Mouse (Mus musculus) cerebellum, adult 11-12 months (tissue): ENCODE measurements at regions not wholly inside any gene's neighbourhood (a gene's known extent, or its start where the extent isn't known, plus 50 kb on each side); places are given as distances from the start of the nearest gene placed in this dataset.

Experiments used
- DNase-seq: peaks from one replicate; pipeline ENCODE4 v3.0.0; 2022

- no peak for DNase-seq
Observed at GRCm38 (mm10) chr13:31421556-31421955, 134.4 kb upstream of the Foxq1 start.

- DNase-seq: no peak
Observed at GRCm38 (mm10) chr13:31423599-31423998, 132.3 kb upstream of the Foxq1 start.

- no peak for DNase-seq
Observed at GRCm38 (mm10) chr13:31425825-31426500, 130.0 kb upstream of the Foxq1 start.

GRCm38 (mm10) chr13:31436434-31436833 lies 119.5 kb upstream of the Foxq1 start:
- no peak for DNase-seq

GRCm38 (mm10) chr13:31439761-31440627 lies 115.9 kb upstream of the Foxq1 start:
- DNase-seq: peak; percentile 14

GRCm38 (mm10) chr13:31458883-31459282 lies 97.1 kb upstream of the Foxq1 start:
- DNase-seq: no peak

- DNase-seq: no peak
Observed at GRCm38 (mm10) chr13:31465141-31465540, 90.8 kb upstream of the Foxq1 start.

- DNase-seq: no peak
Observed at GRCm38 (mm10) chr13:31465711-31466110, 90.2 kb upstream of the Foxq1 start.

GRCm38 (mm10) chr13:31468131-31468530 lies 87.8 kb upstream of the Foxq1 start:
- DNase-seq: no peak

GRCm38 (mm10) chr13:31468983-31469382 lies 87.0 kb upstream of the Foxq1 start:
- no peak for DNase-seq

GRCm38 (mm10) chr13:31472366-31472765 lies 83.6 kb upstream of the Foxq1 start:
- DNase-seq: no peak

- no peak for DNase-seq
Observed at GRCm38 (mm10) chr13:31472804-31473203, 83.1 kb upstream of the Foxq1 start.

- no peak for DNase-seq
Observed at GRCm38 (mm10) chr13:31473275-31473674, 82.7 kb upstream of the Foxq1 start.

GRCm38 (mm10) chr13:31475845-31476244 lies 80.1 kb upstream of the Foxq1 start:
- no peak for DNase-seq

- DNase-seq: no peak
Observed at GRCm38 (mm10) chr13:31477171-31477867, 78.6 kb upstream of the Foxq1 start.

- no peak for DNase-seq
Observed at GRCm38 (mm10) chr13:31481105-31481844, 74.7 kb upstream of the Foxq1 start.

- DNase-seq: no peak
Observed at GRCm38 (mm10) chr13:31486373-31486772, 69.6 kb upstream of the Foxq1 start.

- no peak for DNase-seq
Observed at GRCm38 (mm10) chr13:31488186-31488585, 67.7 kb upstream of the Foxq1 start.

- no peak for DNase-seq
Observed at GRCm38 (mm10) chr13:31503191-31503590, 52.7 kb upstream of the Foxq1 start.

- DNase-seq: no peak
Observed at GRCm38 (mm10) chr13:31503832-31504231, 52.1 kb upstream of the Foxq1 start.

- no peak for DNase-seq
Observed at GRCm38 (mm10) chr13:31504316-31504715, 51.6 kb upstream of the Foxq1 start.

- no peak for DNase-seq
Observed at GRCm38 (mm10) chr13:31505386-31505785, 50.5 kb upstream of the Foxq1 start.
